Mouse (Mus musculus): Measurements from ENCODE around the gene 1700001P01Rik.
"Not testable (repeated sequence)": the region's sequence is repeated elsewhere in the genome, so short reads cannot be mapped to it uniquely, and the experiment has no call there.

The 1700001P01Rik gene

DNA sequence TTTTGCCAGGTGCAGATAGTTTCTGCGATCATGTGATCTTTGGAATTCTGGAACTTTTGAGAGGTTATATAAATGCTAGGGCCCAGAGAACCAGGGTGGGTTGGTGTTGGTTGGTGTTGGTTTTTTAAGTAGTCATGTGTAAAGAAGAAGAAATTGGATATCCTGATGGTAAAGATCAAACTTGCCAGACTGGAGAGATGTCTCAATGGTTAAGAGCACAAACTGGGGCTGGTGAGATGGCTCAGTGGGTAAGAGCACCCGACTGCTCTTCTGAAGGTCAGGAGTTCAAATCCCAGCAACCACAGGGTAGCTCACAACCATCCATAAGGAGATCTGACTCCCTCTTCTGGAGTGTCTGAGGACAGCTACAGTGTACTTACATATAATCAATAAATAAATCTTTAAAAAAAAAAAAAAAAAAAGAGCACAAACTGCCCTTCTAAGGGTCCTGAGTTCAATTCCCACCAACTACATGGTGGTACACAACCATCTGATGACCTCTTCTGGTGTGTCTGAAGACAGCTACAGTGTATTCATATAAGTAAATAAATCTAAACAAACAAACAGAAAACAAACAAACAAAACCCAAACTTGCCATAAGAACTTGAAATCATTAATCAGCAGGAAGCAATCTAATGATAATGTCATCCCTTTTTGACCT lies 15.2 kb upstream of the 1700001P01Rik start:
- not testable (repeated sequence) for DNase-seq

DNA sequence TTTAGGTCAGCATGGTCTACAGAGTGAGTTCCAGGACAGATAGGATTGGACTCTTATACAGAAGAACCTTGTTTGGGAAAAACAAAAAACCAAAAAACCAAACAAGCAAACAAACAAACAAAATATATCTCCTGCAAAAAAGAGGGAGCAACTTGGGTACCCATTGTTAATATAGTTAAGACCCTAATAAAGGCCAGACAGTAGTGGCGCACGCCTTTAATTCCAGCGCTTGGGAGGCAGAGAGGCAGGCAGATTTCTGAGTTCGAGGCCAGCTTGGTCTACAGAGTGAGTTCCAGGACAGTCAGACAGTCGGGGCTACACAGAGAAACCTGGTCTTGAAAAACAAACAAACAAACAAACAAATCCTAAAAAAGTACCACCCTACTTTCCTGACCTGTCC lies 14.0 kb upstream of the 1700001P01Rik start:
- DNase-seq, result no peak

DNA sequence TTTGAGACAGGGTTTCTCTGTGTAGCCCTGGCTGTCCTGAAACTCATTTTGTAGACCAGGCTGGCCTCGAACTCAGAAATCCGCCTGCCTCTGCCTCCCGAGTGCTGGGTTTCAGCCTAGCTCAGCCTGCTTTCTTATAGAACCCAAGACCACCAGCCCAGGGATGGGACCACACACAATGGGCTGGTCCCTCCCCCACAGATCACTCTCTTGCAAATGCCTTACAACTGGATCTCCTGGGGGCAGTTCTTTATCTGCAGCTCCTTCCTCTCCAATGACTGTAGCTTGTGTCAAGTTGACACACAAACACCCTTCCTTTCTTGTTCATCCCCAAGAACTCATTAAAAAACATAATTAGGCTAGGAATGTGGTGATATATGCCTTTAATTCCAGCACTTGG lies 12.2 kb upstream of the 1700001P01Rik start:
- no peak for DNase-seq

DNA sequence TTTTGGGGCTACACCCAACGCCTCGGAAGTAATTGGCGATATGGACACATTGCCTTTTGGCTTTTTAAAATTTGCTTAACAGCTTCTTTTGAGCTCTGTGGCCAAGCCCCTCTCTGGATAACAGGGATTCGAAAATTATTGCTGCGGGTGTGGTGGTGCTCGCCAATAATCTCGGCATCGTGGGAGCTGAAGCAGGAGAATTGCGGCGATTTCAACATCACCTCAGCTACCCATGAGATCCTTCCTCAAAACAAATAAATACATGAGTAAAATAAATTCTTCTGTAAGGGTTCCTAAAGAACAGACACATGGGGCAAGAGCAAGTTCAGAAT lies 6.8 kb upstream of the 1700001P01Rik start:
- DNase-seq, result no peak

DNA sequence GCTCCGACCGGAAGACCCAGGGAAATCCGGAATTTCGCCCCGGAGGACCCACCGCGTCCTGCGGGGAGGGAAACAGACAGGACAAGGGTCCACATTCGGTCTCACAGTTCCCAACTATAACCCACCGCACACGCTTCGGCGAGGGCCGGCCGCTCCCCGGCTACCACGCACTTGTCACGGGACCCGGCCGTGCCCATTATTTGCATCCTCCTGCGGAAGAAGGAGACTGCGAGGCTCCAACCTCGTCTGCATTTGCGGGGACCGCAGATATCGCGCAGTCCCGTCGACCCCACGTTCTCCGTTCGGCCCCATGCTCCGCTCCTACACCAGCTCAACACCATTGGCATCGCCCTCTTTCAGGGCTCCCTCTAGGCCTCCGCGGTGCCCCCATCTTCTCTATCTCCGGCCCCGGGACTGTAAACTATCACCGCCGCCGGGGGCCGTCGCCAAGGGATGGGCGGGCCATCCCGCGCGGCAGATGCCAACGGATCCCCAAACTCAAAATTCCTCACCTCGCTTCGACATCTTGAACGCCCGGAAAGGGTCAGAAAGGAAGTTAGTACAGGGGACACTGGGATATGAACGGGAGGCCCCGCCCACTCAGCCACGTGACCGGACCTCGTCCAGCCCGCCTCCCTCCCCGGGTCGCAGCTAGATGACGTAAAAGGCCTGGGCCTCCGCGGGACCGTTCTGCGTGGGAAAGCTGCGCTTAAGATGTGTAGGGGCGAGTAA lies 6.3 kb upstream of the 1700001P01Rik start, which contains the start of gene Rpl23:
Gene Rpl23, minus strand, starts transcription at position 606 of the 732 bp plus-strand sequence.
- peak; percentile 99 for DNase-seq

DNA sequence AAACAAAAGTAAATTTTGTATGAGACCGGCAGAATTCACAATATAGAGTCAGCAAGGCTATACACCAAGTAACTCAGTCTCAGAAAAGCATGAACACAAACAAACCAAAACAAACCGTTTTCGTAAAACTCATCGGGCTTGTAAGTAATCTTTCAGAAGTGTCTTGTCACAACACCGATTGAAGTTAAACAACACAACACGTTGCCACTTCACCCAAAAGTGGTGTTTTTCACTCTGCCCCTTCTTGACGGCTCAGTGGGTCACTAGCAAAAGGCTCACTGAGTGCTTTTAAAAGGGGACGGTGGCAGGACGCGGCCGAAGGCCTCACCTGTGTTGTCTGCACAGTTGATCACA lies 5.7 kb upstream of the 1700001P01Rik start:
- DNase-seq, result no peak

DNA sequence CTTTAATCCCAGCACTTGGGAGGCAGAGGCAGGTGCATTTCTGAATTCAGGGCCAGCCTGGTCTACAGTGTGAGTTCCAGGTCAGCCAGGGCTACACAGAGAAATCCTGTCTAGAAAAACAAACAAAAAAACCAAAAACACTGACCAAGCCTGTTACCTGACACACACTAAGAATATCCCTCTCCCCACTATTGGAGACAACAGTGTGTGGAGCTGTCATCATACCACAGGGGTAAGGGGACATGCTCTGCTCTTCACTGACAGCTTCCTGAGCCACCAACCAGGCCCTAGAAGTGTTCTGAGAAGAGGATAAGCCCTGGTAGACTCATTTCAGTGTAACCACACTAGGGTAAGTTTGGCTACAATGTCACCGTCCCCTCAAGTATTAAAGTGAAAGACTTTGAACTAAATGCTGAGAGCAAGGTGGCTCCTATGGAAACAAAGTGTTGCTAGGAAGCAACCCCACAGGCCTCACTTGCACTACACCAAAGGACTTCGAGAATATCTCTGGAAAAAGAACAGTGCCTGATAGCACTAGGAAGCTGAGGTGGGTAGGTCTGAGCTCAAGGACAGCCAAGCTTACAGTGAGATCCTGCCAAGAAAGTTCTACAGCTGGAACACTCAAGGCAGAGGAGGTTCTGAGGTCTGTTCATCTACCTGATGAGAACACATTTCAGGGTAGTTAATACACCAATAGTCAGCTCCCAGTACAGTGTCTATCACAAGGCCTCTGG lies 4.4 kb upstream of the 1700001P01Rik start:
- DNase-seq, result no peak

DNA sequence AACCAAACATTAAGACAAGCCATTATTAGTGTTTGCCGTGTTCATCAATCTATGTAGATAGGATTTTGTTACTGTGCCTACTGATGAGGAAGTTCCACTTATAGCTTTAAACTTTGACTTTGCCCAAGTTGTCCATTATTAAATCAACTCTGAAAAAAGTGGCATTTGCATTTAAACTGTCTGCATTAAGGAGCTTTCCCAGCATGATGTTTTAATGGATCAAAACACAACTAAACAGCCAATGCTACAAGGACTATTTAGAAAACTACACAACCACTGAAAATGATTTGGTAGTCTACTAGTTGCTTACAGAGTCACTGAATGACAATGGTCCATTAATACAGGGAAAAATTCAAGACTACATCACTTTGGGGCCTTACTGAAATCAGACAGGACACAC lies 3.2 kb upstream of the 1700001P01Rik start:
- DNase-seq, result no peak

DNA sequence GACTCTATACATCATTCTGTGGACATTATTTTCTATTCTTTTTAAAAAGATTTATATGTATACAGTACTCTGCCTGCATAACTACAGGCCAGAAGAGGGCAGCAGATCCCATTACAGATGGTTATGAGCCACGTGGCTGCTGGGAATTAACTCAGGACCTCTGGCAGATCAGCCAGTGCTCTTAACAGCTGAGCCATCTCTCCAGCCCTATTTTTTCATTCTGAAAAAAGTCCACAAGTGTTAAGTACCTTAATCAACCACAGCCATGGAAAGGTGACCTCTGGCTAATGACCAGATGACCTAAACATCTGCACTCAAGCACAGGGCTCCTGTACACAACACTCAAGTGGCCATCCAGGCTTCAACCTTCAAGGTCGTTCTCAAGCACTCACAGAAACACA lies 1.4 kb upstream of the 1700001P01Rik start:
- DNase-seq, result peak; percentile 32

DNA sequence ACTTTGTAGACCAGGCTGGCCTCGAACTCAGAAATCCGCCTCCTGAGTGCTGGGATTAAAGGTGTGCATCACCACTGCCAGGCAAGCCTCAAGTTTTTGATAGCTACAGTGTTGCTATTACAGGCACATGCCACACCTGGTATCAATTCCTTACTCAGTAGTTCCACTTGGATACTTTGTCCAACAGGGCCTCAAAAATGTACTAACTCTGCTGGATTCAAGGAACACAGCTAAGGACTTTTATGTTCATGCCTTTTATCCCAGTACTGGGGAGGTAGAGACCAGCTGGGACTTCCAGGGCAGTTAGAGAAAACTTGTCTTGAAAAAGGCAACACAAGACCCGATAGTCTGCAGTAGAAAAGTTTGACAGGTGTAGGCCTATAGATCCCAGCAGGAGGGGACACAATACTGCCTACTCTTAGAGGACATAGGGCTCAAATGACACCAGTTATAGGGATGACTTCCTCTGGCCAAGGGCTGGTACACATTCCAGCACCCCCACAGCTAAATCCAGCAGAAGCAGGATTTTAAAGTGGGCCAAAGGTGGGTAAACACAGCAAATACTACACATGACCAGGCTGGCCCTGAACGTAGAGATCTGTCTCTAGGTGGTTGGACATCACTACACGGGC lies 895 bp upstream of the 1700001P01Rik start:
- DNase-seq, result no peak

DNA sequence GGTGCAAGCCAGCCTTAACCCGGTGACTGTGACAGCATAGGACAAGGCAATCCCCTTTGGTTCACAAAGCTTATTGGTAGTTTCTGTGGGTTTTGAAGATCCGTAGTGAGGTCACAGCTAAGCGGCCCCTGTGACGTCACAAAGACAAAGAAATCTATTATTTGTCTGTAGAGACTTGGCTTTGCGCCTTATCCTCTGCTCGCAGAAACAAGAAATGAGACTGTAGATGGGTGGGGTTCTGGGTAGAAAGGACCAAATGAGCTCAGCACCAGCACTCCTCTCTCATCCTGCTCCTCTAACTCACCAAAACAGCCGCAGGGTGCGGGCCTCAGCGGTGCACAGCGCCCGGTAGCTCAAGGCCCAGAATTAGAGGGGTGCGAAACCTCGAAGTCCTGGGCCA lies 532 bp downstream of the 1700001P01Rik start:
- DNase-seq, result no peak

DNA sequence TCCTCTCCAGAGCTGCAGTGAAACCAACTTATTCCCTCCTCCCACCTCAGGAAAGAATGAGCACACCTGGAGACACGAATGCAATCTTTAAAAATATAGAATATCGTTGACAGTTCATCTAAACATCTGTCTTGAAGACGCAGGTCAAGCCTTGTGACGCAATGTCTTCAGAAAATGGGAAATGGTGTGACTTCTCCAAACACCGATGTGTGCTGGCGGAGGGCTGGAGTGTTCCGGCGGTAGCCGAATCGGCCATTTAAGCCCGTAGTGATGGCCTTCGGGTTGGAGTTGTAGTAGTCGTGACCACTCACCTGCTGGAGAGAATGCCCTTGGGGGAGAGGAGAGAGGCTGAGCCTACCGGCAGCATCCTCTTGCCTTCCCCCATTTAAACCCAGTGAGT lies 4.3 kb downstream of the 1700001P01Rik start:
- no peak for DNase-seq

DNA sequence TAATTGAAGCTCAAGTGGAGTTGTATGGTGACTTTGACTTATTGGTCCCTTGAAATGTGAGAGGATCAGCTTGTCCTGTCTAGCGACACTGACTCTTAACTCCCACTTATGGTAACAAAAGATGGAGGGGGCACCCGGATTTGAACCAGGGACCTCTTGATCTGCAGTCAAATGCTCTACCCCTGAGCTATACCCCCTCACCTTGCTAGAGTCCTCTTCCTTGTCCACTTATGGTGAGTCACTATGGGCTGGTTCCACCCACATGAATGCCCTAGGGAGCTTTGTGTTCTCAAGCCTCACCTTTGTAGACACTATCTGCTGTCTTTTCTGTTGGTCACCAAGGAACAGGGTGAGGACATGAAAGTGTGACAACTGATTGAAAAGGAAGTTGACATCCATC lies 6.0 kb downstream of the 1700001P01Rik start:
- no peak for DNase-seq

DNA sequence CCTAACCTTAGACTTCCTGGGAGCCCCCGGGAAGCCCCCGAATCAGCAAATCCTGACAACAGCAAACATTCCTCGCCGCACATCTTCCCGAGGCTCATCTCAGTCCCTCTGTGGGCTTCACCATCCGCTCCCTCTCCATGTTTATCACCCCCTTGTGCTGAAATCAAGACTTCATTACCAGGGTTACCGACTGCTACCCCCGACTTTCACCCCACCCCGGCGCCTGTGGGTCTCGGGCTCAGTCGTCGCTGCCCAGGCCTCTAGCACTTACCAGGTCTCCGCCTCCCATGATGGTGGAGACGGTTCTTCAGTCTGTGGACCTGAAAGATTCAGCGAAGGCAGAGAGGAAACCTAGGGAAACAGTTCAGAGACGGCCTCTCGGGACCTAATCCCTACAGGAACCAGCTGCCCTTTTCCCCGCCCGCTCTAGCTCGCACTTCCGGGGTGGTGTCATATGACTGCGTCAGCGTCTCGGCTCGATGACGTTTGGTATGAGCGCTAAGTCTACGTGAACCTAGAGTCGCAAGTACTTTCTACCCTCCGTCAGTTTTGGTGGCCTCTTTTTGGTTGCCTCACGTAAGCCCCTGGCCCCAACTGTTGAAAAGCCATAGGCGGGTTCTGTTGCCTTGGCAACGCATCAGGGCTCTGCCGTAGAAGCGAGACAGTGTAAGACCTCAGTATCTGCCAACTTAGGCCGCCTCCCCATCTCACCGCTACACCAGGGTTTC lies 9.4 kb downstream of the 1700001P01Rik start, which contains the start of gene Cwc25:
Gene Cwc25, minus strand, starts transcription at position 403 of the 728 bp plus-strand sequence.
- peak; percentile 92 for DNase-seq

DNA sequence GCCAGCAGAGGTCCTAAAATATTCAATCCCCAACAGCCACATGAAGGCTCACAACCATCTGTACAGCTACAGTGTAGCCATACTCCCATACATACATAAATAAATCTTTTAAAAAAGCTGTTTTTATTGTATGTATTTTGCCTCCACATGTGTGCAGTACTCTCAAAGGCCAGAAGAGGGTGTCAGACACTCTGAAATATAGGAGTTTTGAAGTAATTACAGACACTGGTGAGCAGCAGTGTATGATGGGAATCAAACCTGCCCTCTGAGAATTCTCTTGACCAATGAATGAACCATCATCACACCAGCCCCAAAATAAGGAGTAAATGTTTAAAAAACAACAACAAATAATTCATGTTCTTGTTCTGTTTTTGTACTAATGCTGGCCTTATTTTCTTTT lies 14.1 kb downstream of the 1700001P01Rik start:
- no peak for DNase-seq

DNA sequence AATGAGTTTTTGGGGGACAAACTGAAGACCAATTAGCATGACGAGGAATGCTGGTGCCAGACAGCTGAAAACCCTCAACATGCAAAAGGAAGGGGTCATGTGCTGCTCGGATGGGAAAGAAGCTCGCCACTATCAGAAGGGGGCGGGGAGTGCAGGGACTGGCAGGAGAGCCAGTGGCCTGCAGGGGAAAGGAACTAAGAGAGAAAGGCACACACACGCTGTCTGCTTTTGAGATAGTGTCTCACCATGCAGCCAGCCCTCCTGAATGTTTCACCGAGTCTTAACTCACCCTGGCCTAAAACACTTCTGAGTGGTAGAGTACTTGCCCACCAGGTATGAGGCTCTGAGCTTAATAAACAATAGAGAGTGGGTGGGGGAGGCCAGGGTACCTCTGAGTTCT lies 16.8 kb downstream of the 1700001P01Rik start:
- no peak for DNase-seq

DNA sequence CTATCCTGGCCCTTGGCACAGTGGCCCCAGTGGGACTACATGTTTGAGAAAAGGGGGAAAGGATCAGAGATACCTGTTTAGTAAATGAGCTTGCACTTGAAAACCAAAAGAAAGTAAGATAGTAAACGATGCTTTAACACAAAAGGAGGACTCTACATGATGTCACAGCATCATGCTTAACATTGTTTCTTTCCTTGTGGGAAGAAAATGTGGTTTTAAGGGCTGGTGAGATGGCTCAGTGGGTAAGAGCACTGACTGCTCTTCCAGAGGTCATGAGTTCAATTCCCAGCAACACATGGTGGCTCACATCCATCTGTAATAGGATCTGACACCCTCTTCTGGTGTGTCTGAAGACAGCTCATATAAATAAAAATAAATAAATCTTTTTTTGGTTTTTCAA lies 17.6 kb downstream of the 1700001P01Rik start:
- DNase-seq, result no peak

DNA sequence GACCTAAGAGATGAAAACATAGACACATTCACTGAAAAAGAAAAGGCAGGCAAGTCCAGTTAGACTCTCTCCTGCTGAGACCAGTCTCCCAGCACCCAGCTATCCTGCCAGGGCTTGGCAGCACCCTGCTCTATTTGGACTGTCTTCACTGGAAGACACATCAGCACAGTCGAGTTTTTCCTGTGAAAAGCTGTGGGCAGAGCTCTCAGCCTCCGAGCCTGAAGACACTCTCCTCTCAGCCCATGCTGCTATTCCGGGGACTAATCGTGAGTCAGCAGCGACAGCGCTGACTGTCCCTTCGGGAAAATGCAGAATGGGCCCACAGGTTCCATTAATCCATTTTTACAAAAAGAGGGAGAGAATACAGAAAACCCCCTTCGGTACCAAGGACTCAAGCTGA lies 22.4 kb downstream of the 1700001P01Rik start:
- DNase-seq, result no peak

DNA sequence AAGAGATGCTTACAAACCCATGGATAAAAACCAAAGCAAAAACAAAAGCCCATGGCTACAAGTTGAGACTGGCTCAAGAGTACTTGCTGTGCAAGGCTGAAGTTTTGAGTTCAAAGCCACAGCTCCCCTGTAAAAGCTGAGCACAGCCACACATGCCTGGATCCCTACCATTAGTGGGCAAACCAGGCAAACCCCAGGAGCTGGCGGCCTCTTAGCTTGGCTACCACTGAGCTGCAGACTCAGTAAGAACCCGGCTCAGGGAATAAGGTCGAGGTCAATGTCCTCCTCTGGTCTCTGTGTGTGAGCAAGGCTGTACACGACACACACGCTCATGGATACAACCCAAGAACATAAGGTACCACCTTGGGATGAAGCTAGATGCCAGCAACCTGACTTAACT lies 27.2 kb downstream of the 1700001P01Rik start:
- no peak for DNase-seq

DNA sequence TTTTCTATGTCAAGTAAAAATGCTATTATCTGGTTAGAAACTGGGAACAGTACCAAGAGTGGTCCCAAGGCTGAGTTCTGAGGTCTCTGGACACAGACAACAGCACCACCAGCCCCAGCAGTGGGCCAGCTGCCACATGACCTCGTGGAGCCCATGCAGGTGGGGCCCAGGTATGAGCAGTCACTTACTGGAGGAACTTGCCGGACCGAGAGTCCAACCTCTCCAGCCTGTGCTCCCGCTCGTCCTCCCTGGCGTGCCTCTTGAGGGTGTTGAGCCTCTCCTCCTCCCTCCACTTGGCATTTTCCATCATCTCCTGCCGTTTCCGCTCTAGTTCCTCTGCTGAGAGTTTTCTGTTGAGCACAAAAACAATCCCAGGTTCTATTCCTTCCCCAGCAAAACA lies 27.9 kb downstream of the 1700001P01Rik start:
- DNase-seq, result no peak

DNA sequence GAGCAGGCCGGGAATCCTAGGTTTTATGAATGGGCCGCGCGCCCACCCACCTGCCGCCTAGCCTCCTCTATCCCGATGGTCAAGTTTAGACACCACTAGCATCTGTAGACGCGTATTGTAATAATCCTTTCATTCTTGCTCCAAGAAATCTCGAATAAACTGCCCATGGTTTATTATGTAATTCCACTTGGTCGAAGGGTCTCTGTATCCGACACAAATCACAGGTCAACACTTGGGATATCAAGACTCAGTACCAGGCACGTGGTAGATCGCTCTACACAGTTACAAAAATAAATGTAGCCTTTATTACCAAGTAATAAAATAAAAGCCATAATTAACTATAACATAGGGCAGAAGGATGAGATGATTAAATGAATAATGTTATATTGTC lies 30.4 kb downstream of the 1700001P01Rik start:
- no peak for DNase-seq

DNA sequence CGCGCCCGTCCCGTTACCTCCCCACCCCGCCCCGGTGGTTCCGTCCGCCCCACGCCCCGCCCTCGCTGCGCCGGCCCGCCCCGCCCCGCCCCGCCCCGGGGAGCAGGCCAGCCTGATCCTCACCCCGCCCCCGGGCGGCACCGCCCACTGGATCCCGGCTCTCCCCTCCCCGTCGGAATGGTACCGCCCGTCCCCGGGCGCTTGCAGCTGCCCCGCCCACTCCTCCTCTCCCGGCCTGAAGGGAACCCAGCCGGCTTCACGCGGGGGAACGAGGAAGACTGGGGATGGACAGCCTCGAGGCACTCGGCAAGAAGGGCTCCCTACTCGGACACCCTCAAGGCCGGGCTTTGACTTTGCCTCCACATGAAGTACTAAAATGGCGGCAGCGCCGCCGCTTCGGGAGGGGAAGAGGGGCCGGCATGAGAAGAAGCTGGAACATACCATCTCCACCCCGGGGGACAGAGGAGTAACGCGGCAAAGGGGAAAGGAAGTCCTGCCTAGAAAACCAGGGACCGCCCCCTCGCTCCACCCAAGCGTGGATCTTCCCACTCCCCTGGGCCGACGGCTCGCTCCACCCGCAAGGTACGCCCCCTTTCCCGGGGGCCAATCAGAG lies 30.9 kb downstream of the 1700001P01Rik start:
- DNase-seq, result peak; percentile 99
